Mouse (Mus musculus): ENCODE measurements at regions not wholly inside any gene's neighbourhood (a gene's known extent, or its start where the extent isn't known, plus 50 kb on each side); places are given as distances from the start of the nearest gene placed in this dataset.

GRCm38 (mm10) chr4:75791789-75792188 is 513.7 kb upstream of the Dmac1 start:
- TF ChIP-seq CTCF (IDR thresholded peaks at IDR 0.05; ENCODE audit: low read depth, low read length) (no peak), POLR2A (IDR thresholded peaks at IDR 0.05; ENCODE audit: extremely low read depth, insufficient read depth, low read length) (no peak)

All from liver, adult 2 months (tissue).